In the genomic region with DNA sequence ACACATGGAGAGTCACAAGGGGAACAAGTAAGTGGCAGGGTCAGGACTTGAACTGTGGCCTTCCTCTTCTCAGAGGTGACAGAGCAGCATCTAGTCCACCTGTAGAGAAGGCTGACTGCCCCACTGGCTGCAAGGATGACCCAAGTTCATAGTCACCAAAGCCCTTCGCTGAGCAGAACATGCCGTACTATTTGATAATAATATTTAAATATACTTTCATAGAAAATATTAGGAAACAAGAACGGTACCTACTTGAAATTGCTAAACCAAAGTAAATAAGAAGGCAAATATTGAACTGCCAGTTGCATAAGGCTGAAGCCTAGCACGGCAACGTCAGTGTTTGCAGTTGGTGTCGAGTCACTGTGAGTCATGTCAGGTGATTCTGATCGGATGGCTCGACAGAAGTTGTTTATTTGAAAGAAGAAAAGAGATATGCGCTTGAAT, we compare ENCODE assay signal across 11 mouse cellular contexts.
DNase-seq lines count a peak whose midpoint lies in the region; ATAC-seq and TF ChIP-seq lines count a peak whose summit lies in the region.
"Had no signal": no experiment of that assay in that cellular context is flagged by ENCODE, and none has a peak within 500 bp of the region (broad histone marks: within the 10 kb centered on the region; RNA-seq: fewer than 3 reads in every experiment).

No protein-coding gene starts in this region.

- H3K4me2 ChIP-seq in midbrain, embryonic 13.5 days (replicated peaks) = no peak overlapping the region
- H3K4me2 ChIP-seq: embryonic facial prominence, embryonic 15.5 days had no signal

- no peak for TF ChIP-seq CTCF in gastrocnemius, adult 2 months (IDR thresholded peaks at IDR 0.05)

- no peak for DNase-seq in gastrocnemius, adult 2 months
- no peak for DNase-seq in gastrocnemius, adult 8-10 months (ENCODE audit: low spot score in 2 of 2)
- peak; percentile 87 to 90 for DNase-seq in lung, adult 18-20 months
- DNase-seq in splenic B cell, adult 2 months (ENCODE audit: low read depth, low spot score) = peak; percentile 43
- no peak for DNase-seq in adrenal gland, postnatal 36 days
- no peak for DNase-seq in right cerebral cortex, postnatal 14 days
- DNase-seq: cerebellum, postnatal 10 days had no signal

- intact Hi-C loops in gastrocnemius, adult 2 months (cut with DNase I) = no loop called here

- 87% methylated on average over 9 of the region's 9 CpGs for WGBS in midbrain, embryonic 13.5 days

- H3K27ac ChIP-seq in gastrocnemius, adult 2 months = peak overlapping the region; percentile 83
- H3K27ac ChIP-seq in midbrain, embryonic 13.5 days = no peak overlapping the region
- H3K27ac ChIP-seq: embryonic facial prominence, embryonic 15.5 days had no signal

- H3K27me3 ChIP-seq in splenic B cell, adult 2 months (ENCODE audit: control insufficient read depth, insufficient read depth, low read length, poor library complexity, severe bottlenecking) = no peaks in the 10 kb centered on the region
- H3K27me3 ChIP-seq in midbrain, embryonic 13.5 days = no peaks in the 10 kb centered on the region
- H3K27me3 ChIP-seq: embryonic facial prominence, embryonic 15.5 days had no signal

- H3K9me3 ChIP-seq in midbrain, embryonic 13.5 days = no peaks in the 10 kb centered on the region
- H3K9me3 ChIP-seq: embryonic facial prominence, embryonic 15.5 days had no signal

- no peaks in the 10 kb centered on the region for H3K4me1 ChIP-seq in midbrain, embryonic 13.5 days (replicated peaks)
- H3K4me1 ChIP-seq: embryonic facial prominence, embryonic 15.5 days had no signal

- no peaks in the 10 kb centered on the region for H3K36me3 ChIP-seq in splenic B cell, adult 2 months (ENCODE audit: control insufficient read depth, insufficient read depth, low read length, poor library complexity, severe bottlenecking)
- H3K36me3 ChIP-seq in midbrain, embryonic 13.5 days = no peaks in the 10 kb centered on the region
- H3K36me3 ChIP-seq: embryonic facial prominence, embryonic 15.5 days had no signal

- ATAC-seq in erythroblast, adult 5-6 weeks (replicated peaks; ENCODE audit: low FRiP score, poor library complexity, severe bottlenecking) = peak; percentile 54
- no peak for ATAC-seq in midbrain, embryonic 13.5 days

- no peak overlapping the region for H3K4me3 ChIP-seq in gastrocnemius, adult 2 months
- H3K4me3 ChIP-seq in midbrain, embryonic 13.5 days (replicated peaks) = no peak overlapping the region
- H3K4me3 ChIP-seq: embryonic facial prominence, embryonic 15.5 days; myocyte had no signal

- no peak overlapping the region for H3K9ac ChIP-seq in midbrain, embryonic 13.5 days (replicated peaks)
- H3K9ac ChIP-seq: embryonic facial prominence, embryonic 15.5 days had no signal

Comparison
In these comparisons a context has a peak if more than half of its experiments do, and no peak if none do; other contexts are left out.
1. DNase-seq: peak in lung, adult 18-20 months (2 of 2) and splenic B cell, adult 2 months (single experiment); none in gastrocnemius, adult 2 months (single experiment), gastrocnemius, adult 8-10 months (0 of 2), adrenal gland, postnatal 36 days (0 of 2) and right cerebral cortex, postnatal 14 days (single experiment).